Mouse (Mus musculus): ENCODE data around the gene Rd3. TPM values are rescaled to one million over a fixed set of nuclear protein-coding genes. Genes with fewer than 3 reads are reported as not detected.

Gene Rd3
- polyA plus RNA-seq, 1 experiment from 2014 or later, result 1.9 TPM

- Histone ChIP-seq H3K4me1 (peaks cover 6% of the 10 kb centered on the region; the same call in 1 of the 2 replicates), H3K9me3 (replicated peaks) (no peaks in the 10 kb centered on the region), H3K9ac (replicated peaks) (no peak overlapping the region), H3K36me3 (no peaks in the 10 kb centered on the region), H3K27ac (replicated peaks) (no peak overlapping the region), H3K27me3 (replicated peaks) (no peaks in the 10 kb centered on the region), H3K4me3 (replicated peaks) (no peak overlapping the region), H3K4me2 (no peak overlapping the region)
- no peak for ATAC-seq (ENCODE audit: low FRiP score)
- 82% methylated on average over 5 of the region's 5 CpGs for WGBS
Measured at GRCm38 (mm10) chr1:191994476-191994875, 17.3 kb downstream of the Rd3 start.

GRCm38 (mm10) chr1:191995488-191995887 lies 18.3 kb downstream of the Rd3 start:
- Histone ChIP-seq H3K27ac (replicated peaks) (no peak overlapping the region), H3K4me2 (no peak overlapping the region), H3K27me3 (replicated peaks) (no peaks in the 10 kb centered on the region), H3K9ac (replicated peaks) (no peak overlapping the region), H3K9me3 (replicated peaks) (no peaks in the 10 kb centered on the region), H3K36me3 (no peaks in the 10 kb centered on the region), H3K4me3 (replicated peaks) (no peak overlapping the region), H3K4me1 (peaks cover 2% of the 10 kb centered on the region; the same call in 1 of the 2 replicates)
- WGBS, result 62% methylated on average over 4 of the region's 4 CpGs
- ATAC-seq (ENCODE audit: low FRiP score), result no peak

- 92% methylated on average over 7 of the region's 7 CpGs for WGBS
- H3K4me3 ChIP-seq (replicated peaks), result no peak overlapping the region
- no peak overlapping the region for H3K27ac ChIP-seq (replicated peaks)
- H3K4me2 ChIP-seq, result no peak overlapping the region
- no peaks in the 10 kb centered on the region for H3K9me3 ChIP-seq (replicated peaks)
- no peaks in the 10 kb centered on the region for H3K27me3 ChIP-seq (replicated peaks)
- H3K9ac ChIP-seq (replicated peaks), result no peak overlapping the region
- H3K36me3 ChIP-seq, result no peaks in the 10 kb centered on the region
- H3K4me1 ChIP-seq, result no peaks in the 10 kb centered on the region
- ATAC-seq (ENCODE audit: low FRiP score), result no peak
Measured at GRCm38 (mm10) chr1:191995916-191996315, 18.7 kb downstream of the Rd3 start.

GRCm38 (mm10) chr1:191996621-191997185 lies 19.5 kb downstream of the Rd3 start:
- Histone ChIP-seq H3K9ac (replicated peaks) (no peak overlapping the region), H3K4me2 (no peak overlapping the region), H3K27ac (replicated peaks) (no peak overlapping the region), H3K4me1 (no peaks in the 10 kb centered on the region), H3K4me3 (replicated peaks) (no peak overlapping the region), H3K27me3 (replicated peaks) (no peaks in the 10 kb centered on the region), H3K9me3 (replicated peaks) (no peaks in the 10 kb centered on the region), H3K36me3 (no peaks in the 10 kb centered on the region)
- 89% methylated on average over 8 of the region's 8 CpGs for WGBS
- no peak for ATAC-seq (ENCODE audit: low FRiP score)

GRCm38 (mm10) chr1:191999022-191999421 lies 21.9 kb downstream of the Rd3 start:
- no peak overlapping the region for H3K9ac ChIP-seq (replicated peaks)

More at GRCm38 (mm10) chr1:191999022-191999421, 21.9 kb downstream of the Rd3 start:
- H3K36me3 ChIP-seq, result no peaks in the 10 kb centered on the region
- H3K27ac ChIP-seq (replicated peaks), result no peak overlapping the region
- H3K4me2 ChIP-seq, result no peak overlapping the region
- no peaks in the 10 kb centered on the region for H3K27me3 ChIP-seq (replicated peaks)
- H3K4me1 ChIP-seq, result no peaks in the 10 kb centered on the region
- H3K9me3 ChIP-seq (replicated peaks), result no peaks in the 10 kb centered on the region
- no peak for ATAC-seq (ENCODE audit: low FRiP score)
- H3K4me3 ChIP-seq (replicated peaks), result no peak overlapping the region

Small RNAs within 50 kb of the gene (microRNA-seq; reads per million reads assigned to microRNA genes)
- not detected for gene Mir3473c

Other genes with a start within 250 kb of the Rd3 start
- gene Nek2, start 155.9 kb upstream of the Rd3 start, polyA plus RNA-seq (2015; fragmentation: Nextera tagmentation; extraction: Ambion mirVana), result 3.6 and 11.2 TPM in 2 replicates
- gene Slc30a1, start 70.6 kb upstream of the Rd3 start, polyA plus RNA-seq (2015; fragmentation: Nextera tagmentation; extraction: Ambion mirVana), result 3.6 and 4.1 TPM in 2 replicates
- 1.7 and 5.8 TPM in 2 replicates for gene Traf5, start 115.2 kb downstream of the Rd3 start, polyA plus RNA-seq (2015; fragmentation: Nextera tagmentation; extraction: Ambion mirVana)
- 36.0 and 38.3 TPM in 2 replicates for gene Rcor3, start 160.7 kb downstream of the Rd3 start, polyA plus RNA-seq (2015; fragmentation: Nextera tagmentation; extraction: Ambion mirVana)
- 4.4 and 4.6 TPM in 2 replicates for gene Kcnh1, start 213.4 kb downstream of the Rd3 start, polyA plus RNA-seq (2015; fragmentation: Nextera tagmentation; extraction: Ambion mirVana)